Mouse (Mus musculus) forebrain, embryonic 15.5 days (tissue): ENCODE measurements around the gene Acvr2b. TPM values are rescaled to one million over a fixed set of nuclear protein-coding genes. Genes with fewer than 3 reads are reported as not detected.
A peak's percentile ranks its signal among the peaks of the same experiment; 100 is the strongest.

Source experiments
- ATAC-seq: fragments of 200-750 bp; cut with Nextera tagmentation; replicated peaks from 2 replicates; pipeline ENCODE4 v1.8.0; 2017; ENCODE audit warnings: mild to moderate bottlenecking, moderate TSS enrichment, moderate library complexity
- H3K27ac ChIP-seq: fragments of 300-500 bp; sonication (generic); replicated peaks from 2 replicates; pipeline ENCODE4 v1.5.1; 2015; ENCODE audit warnings: mild to moderate bottlenecking, inconsistent platforms
- H3K27me3 ChIP-seq: fragments of 300-500 bp; sonication (generic); 2 replicates; pipeline ENCODE4 v1.6.1; 2015; ENCODE audit warnings: inconsistent platforms
- H3K36me3 ChIP-seq: fragments of 300-500 bp; sonication (generic); 2 replicates; pipeline ENCODE4 v1.6.1; 2015; ENCODE audit warnings: mild to moderate bottlenecking, inconsistent platforms
- H3K4me1 ChIP-seq: fragments of 300-500 bp; sonication (generic); 2 replicates; pipeline ENCODE4 v1.6.1; 2015; ENCODE audit warnings: inconsistent platforms
- H3K4me2 ChIP-seq: fragments of 300-500 bp; sonication (generic); replicated peaks from 2 replicates; pipeline ENCODE4 v1.6.1; 2015; ENCODE audit warnings: mild to moderate bottlenecking, inconsistent platforms
- H3K4me3 ChIP-seq: fragments of 300-500 bp; sonication (generic); 2 replicates; pipeline ENCODE4 v1.5.1; 2015; ENCODE audit warnings: mild to moderate bottlenecking, inconsistent platforms
- H3K9ac ChIP-seq: fragments of 300-500 bp; sonication (generic); replicated peaks from 2 replicates; pipeline ENCODE4 v1.6.1; 2015; ENCODE audit warnings: mild to moderate bottlenecking, inconsistent platforms
- H3K9me3 ChIP-seq: fragments of 300-500 bp; sonication (generic); 2 replicates; pipeline ENCODE4 v1.6.1; 2016; ENCODE audit warnings: inconsistent platforms
- WGBS: fragments of 180-500 bp; shearing (Covaris S2); methylation state at CpG from one replicate; pipeline ENCODE4 v1.1.7; 2015; ENCODE audit warnings: mixed read lengths; 5-methylcytosine and 5-hydroxymethylcytosine counted together
- polyA plus RNA-seq: library from polyadenylated mRNA; unstranded; fragments of >200 nt; fragmentation: Nextera tagmentation; extraction: Ambion mirVana; gene quantifications from 2 replicates; pipeline ENCODE4 v1.2.1, GENCODE M21; 2015

Acvr2b gene
- polyA plus RNA-seq, 1 experiment from 2014 or later, result 53.8 TPM

DNA sequence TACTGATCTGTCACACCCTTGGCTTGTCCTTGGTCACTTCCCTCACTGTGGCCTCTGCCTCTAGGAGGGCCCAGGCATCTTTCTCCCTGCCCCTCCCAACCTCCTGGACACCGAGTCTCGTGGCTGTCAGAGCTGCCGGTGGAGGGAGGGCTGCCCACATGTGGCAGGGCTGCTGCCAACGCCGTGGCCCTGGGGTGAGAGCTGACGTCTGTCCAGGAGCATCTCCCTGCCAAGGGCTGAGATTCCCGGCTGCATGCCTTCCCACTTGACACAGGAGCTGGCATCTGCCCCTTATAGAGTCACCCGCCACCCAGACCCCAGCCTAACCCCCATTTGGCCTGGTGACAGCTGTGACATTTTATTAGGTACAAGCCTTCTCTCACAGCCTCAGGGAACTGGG lies 77.4 kb downstream of the Acvr2b start:
- H3K9ac ChIP-seq, result no peak overlapping the region
- no peaks in the 10 kb centered on the region for H3K27me3 ChIP-seq
- peaks cover 20% of the 10 kb centered on the region for H3K4me1 ChIP-seq
- H3K36me3 ChIP-seq, result no peaks in the 10 kb centered on the region
- ATAC-seq, result no peak
- no peaks in the 10 kb centered on the region for H3K9me3 ChIP-seq
- WGBS, result 72% methylated on average over 8 of the region's 8 CpGs
- H3K4me3 ChIP-seq, result no peak overlapping the region
- no peak overlapping the region for H3K27ac ChIP-seq
- no peak overlapping the region for H3K4me2 ChIP-seq

DNA sequence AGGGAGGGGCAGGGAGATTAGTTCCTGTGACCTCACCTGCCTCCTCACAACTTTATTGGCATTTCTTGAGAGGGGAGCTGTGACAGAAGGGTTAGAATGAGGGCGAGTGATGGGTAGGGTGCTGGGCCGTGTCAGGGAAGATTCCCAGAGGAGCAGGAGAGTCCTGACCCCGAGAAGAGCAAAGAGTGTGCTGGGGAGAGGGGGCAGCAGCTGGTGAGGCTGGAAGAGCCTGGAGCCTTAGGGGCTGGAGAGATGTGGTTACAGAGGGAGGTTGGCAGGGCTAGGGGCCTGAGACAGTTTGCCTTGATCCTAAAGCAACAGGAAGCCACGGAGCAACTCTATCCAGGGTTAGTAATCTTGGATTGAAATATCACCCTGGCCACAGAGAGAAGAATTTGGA lies 79.7 kb downstream of the Acvr2b start:
- 90% methylated on average over 4 of the region's 4 CpGs for WGBS
- Histone ChIP-seq H3K9me3 (no peaks in the 10 kb centered on the region), H3K4me3 (no peak overlapping the region), H3K4me1 (peaks cover 20% of the 10 kb centered on the region), H3K27me3 (no peaks in the 10 kb centered on the region), H3K4me2 (no peak overlapping the region), H3K27ac (no peak overlapping the region), H3K9ac (no peak overlapping the region), H3K36me3 (no peaks in the 10 kb centered on the region)
- ATAC-seq, result no peak

DNA sequence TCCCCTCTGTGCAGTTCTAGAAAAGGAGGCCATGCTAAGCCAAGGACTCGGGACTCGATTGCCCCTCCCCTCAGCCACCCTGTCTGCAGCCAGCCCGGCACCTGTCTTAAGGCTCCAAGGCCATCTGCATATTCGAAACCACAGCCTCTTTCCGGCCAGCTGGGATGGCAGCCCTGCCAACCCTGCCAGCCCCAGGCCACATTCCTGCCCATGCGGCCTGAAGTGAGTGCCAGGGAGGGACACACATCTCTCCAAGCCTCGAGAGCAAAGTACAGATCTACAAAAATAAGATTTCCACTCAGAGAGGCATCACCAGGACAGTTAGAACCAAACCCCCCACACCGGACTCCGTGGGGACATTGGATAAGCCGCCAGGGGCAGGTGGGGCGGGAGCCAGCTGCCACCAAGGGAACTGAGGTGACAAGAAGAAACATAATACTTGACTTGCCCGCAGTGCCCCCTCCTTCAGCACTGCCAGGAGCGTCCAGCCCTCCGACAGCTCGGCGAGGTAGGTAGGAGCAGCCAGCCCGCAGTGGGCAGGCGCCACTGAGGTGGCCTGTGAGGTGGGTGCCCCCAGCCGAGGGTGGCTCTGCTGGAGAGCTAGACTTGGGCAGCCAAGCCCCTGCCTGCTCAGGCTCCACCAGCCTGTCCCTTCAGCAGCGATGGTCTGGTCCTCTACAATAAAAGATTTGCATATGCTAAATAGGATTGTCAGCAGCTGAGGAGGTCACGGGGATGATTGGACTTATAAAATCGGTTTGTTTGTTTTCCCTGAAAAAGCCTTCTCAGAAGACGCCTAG lies 81.8 kb downstream of the Acvr2b start:
- Histone ChIP-seq H3K4me2 (no peak overlapping the region), H3K4me3 (no peak overlapping the region), H3K9me3 (no peaks in the 10 kb centered on the region), H3K36me3 (no peaks in the 10 kb centered on the region), H3K9ac (no peak overlapping the region), H3K27me3 (no peaks in the 10 kb centered on the region), H3K27ac (no peak overlapping the region), H3K4me1 (peaks cover 12% of the 10 kb centered on the region)
- ATAC-seq, result peak; percentile 53; the same call in 1 of the 2 replicates
- WGBS, result 46% methylated on average over 23 of the region's 23 CpGs

DNA sequence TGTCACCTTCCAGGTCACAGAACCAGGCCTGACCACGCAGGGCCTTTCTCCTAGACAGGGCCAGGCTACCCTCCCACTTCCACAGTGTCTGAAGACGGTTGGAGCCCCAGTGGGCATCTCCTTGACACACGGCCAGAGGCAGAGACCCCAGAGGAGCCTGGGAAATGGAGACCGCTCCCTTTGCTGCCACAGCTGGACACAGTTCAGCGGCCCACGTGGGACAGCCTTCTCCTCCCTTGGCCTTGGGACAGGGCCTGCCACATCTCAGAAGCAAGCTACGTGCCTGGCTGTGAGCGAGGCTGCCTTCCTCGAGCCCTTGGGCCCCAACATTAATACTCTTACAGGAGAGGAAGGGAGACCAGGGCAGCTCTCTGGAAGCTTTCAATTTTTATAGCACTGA lies 82.5 kb downstream of the Acvr2b start:
- no peak overlapping the region for H3K9ac ChIP-seq
- no peaks in the 10 kb centered on the region for H3K36me3 ChIP-seq
- H3K9me3 ChIP-seq, result no peaks in the 10 kb centered on the region
- H3K4me2 ChIP-seq, result no peak overlapping the region
- H3K27ac ChIP-seq, result no peak overlapping the region
- ATAC-seq, result 0 out of 2 replicates have a peak, but pooled peaks have one; percentile 43
- peaks cover 9% of the 10 kb centered on the region for H3K4me1 ChIP-seq
- no peaks in the 10 kb centered on the region for H3K27me3 ChIP-seq
- WGBS, result 72% methylated on average over 9 of the region's 9 CpGs
- H3K4me3 ChIP-seq, result no peak overlapping the region

Other genes with a start within 250 kb of the Acvr2b start
- gene Acaa1b, start 245.0 kb upstream of the Acvr2b start, polyA plus RNA-seq, result 1.4 and 1.8 TPM in 2 replicates
- not detected in 2 replicates for gene Gm47289, start 243.0 kb upstream of the Acvr2b start, polyA plus RNA-seq
- 0.11 TPM in 1 of 2 replicates, not detected in the other for gene Slc22a13, start 193.0 kb upstream of the Acvr2b start, polyA plus RNA-seq
- 13.8 and 14.1 TPM in 2 replicates for gene Oxsr1, start 79.7 kb upstream of the Acvr2b start, polyA plus RNA-seq
- 105 and 111 TPM in 2 replicates for gene Acaa1a, start 62.4 kb upstream of the Acvr2b start, polyA plus RNA-seq
- 4.7 and 4.8 TPM in 2 replicates for gene Myd88, start 60.7 kb upstream of the Acvr2b start, polyA plus RNA-seq
- 3.3 and 3.4 TPM in 2 replicates for gene Xylb, start 44.7 kb upstream of the Acvr2b start, polyA plus RNA-seq
- gene Slc22a14, start 36.6 kb upstream of the Acvr2b start, polyA plus RNA-seq, result 0.08 TPM in 1 of 2 replicates, not detected in the other
- 56.7 and 59.7 TPM in 2 replicates for gene Exog, start 42.8 kb downstream of the Acvr2b start, polyA plus RNA-seq
- 0.79 TPM in 2 replicates for gene Scn5a, start 176.9 kb downstream of the Acvr2b start, polyA plus RNA-seq